Mouse (Mus musculus) embryonic facial prominence, embryonic 14.5 days (tissue): ENCODE results near the gene Hoxb9. TPM values are rescaled to one million over a fixed set of nuclear protein-coding genes. Genes with fewer than 3 reads are reported as not detected.

Source experiments
- ATAC-seq: fragments of 200-750 bp; cut with Nextera tagmentation; 2 replicates; pipeline ENCODE4 v1.8.0; 2017; ENCODE audit warnings: low read depth, moderate number of reproducible peaks, moderate TSS enrichment
- DNase-seq: peaks from one replicate; pipeline ENCODE4 v3.0.0-alpha.2; 2015; ENCODE audit warnings: low spot score
- H3K27ac ChIP-seq: fragments of 300-500 bp; sonication (generic); replicated peaks from 2 replicates; pipeline ENCODE4 v1.5.1; 2014; ENCODE audit warnings: low read depth, mild to moderate bottlenecking, low read length, moderate library complexity
- H3K27me3 ChIP-seq: fragments of 300-500 bp; sonication (generic); replicated peaks from 2 replicates; pipeline ENCODE4 v1.6.1; 2014; ENCODE audit warnings: low read length; ENCODE audit not compliant: control insufficient read depth, insufficient read depth
- H3K36me3 ChIP-seq: fragments of 300-500 bp; sonication (generic); 2 replicates; pipeline ENCODE4 v1.6.1; 2014; ENCODE audit warnings: low read length, mixed read lengths; ENCODE audit not compliant: control insufficient read depth, insufficient read depth
- H3K4me1 ChIP-seq: fragments of 300-500 bp; sonication (generic); 2 replicates; pipeline ENCODE4 v1.6.1; 2014; ENCODE audit warnings: antibody characterized with exemption, low read length; ENCODE audit not compliant: control insufficient read depth, insufficient read depth
- H3K4me2 ChIP-seq: fragments of 300-500 bp; sonication (generic); 2 replicates; pipeline ENCODE4 v1.6.1; 2014; ENCODE audit warnings: low read depth, mild to moderate bottlenecking, low read length, moderate library complexity, mixed read lengths
- H3K4me3 ChIP-seq: fragments of 300-500 bp; sonication (generic); 2 replicates; pipeline ENCODE4 v1.5.1; 2014; ENCODE audit warnings: low read depth, mild to moderate bottlenecking, low read length
- H3K9ac ChIP-seq: fragments of 300-500 bp; sonication (generic); 2 replicates; pipeline ENCODE4 v1.6.1; 2014; ENCODE audit warnings: low read depth, mild to moderate bottlenecking, low read length, moderate library complexity, mixed read lengths
- H3K9me3 ChIP-seq: fragments of 300-500 bp; sonication (generic); 2 replicates; pipeline ENCODE4 v1.6.1; 2016; ENCODE audit warnings: low read length; ENCODE audit not compliant: control insufficient read depth
- WGBS: fragments of 180-500 bp; shearing (Covaris S2); extraction: QIAGEN DNeasy Blood & Tissue Kit; methylation state at CpG from one replicate; pipeline ENCODE4 v1.1.7; 2014; 5-methylcytosine and 5-hydroxymethylcytosine counted together
- polyA plus RNA-seq: library from polyadenylated mRNA; unstranded; fragments of >200 nt; fragmentation: Nextera tagmentation; extraction: Ambion mirVana; gene quantifications from 2 replicates; pipeline ENCODE4 v1.2.1, GENCODE M21; 2014

The Hoxb9 gene
- polyA plus RNA-seq, 1 experiment from 2014 or later = 0.10 TPM

DNA sequence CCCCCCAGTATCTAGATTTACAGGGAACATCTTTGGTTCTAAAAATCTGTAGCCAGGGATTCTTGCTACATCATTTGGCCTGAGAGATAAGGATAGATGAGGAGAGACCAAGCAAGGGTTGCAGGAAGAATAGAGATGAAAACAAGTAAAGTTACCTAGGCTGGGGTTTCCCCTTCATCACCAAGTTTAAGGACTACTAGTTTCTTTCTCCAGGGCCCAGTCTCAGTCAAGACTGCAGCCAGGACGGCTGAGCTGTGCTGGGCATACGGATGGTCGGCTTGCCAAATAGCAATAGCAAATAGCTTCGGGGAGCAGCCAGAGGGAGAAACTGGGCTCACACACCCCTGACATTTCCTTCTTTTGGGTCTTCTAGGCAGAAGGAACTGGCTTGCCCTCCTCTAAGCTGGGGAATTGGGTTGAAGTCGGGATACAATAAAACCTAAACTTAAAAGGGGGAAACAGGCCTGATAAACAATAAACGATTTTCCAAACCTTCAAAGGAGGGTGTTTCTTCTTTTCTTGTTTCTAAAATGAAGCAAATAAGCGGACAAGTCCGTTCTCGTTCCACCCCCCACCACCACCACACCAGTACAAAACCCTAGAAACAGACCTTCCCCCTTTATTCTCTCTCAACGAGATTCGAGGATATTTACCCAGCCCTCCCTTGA lies 26.8 kb downstream of the Hoxb9 start:
- H3K4me1 ChIP-seq = no peaks in the 10 kb centered on the region
- H3K36me3 ChIP-seq = no peaks in the 10 kb centered on the region
- no peak overlapping the region for H3K27ac ChIP-seq
- DNase-seq (no peak), ATAC-seq (no peak)
- no peak overlapping the region for H3K9ac ChIP-seq
- H3K9me3 ChIP-seq = no peaks in the 10 kb centered on the region
- no peak overlapping the region for H3K4me2 ChIP-seq
- WGBS = 4% methylated on average over 11 of the region's 11 CpGs
- no peak overlapping the region for H3K4me3 ChIP-seq
- H3K27me3 ChIP-seq = peaks cover 100% of the 10 kb centered on the region

GRCm38 (mm10) chr11:96298895-96299667 lies 27.8 kb downstream of the Hoxb9 start:
- no peak for ATAC-seq
- no peak overlapping the region for H3K27ac ChIP-seq
- 1% methylated on average over 32 of the region's 66 CpGs for WGBS

DNA sequence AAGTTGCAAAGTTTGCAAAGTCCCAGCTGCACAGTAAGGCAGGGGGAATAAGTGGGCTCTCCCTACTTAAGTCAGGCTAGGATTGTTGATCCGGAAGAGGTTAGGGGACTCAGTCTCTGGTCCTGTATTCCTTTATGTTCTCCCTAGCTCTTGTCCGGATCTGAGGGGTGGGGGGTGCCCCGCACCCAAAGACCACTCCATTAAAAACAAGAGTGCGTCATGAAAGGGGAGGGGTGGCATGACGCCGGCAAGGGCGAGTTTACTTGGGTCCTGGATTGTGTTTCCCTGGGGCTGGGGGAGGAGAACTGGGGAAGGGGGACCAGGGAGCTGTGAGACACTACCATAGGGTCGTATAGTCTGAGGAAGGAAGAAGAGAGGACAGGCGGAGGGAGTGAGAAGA lies 28.5 kb downstream of the Hoxb9 start:
- Histone ChIP-seq H3K36me3 (no peaks in the 10 kb centered on the region), H3K4me2 (no peak overlapping the region), H3K4me1 (no peaks in the 10 kb centered on the region), H3K9ac (no peak overlapping the region), H3K27ac (no peak overlapping the region), H3K9me3 (no peaks in the 10 kb centered on the region), H3K4me3 (peak overlapping the region; percentile 14; the same call in 1 of the 2 replicates), H3K27me3 (peaks cover 100% of the 10 kb centered on the region)
- ATAC-seq = no peak
- no peak for DNase-seq
- 1% methylated on average over 9 of the region's 9 CpGs for WGBS

More at GRCm38 (mm10) chr11:96298895-96299667, 27.8 kb downstream of the Hoxb9 start:
- peak overlapping the region; percentile 15; the same call in 1 of the 2 replicates for H3K9ac ChIP-seq
- DNase-seq = no peak
- H3K27me3 ChIP-seq = peaks cover 100% of the 10 kb centered on the region
- no peaks in the 10 kb centered on the region for H3K9me3 ChIP-seq
- no peaks in the 10 kb centered on the region for H3K4me1 ChIP-seq
- H3K36me3 ChIP-seq = no peaks in the 10 kb centered on the region
- peak overlapping the region; percentile 37 for H3K4me2 ChIP-seq
- H3K4me3 ChIP-seq = peak overlapping the region; percentile 14; the same call in 1 of the 2 replicates

GRCm38 (mm10) chr11:96300354-96301063 lies 29.3 kb downstream of the Hoxb9 start:
- peak overlapping the region; percentile 3; the same call in 1 of the 2 replicates for H3K4me2 ChIP-seq
- H3K4me1 ChIP-seq = no peaks in the 10 kb centered on the region
- H3K27ac ChIP-seq = no peak overlapping the region
- WGBS = 1% methylated on average over 22 of the region's 35 CpGs
- no peaks in the 10 kb centered on the region for H3K36me3 ChIP-seq
- no peaks in the 10 kb centered on the region for H3K9me3 ChIP-seq
- H3K4me3 ChIP-seq = peak overlapping the region; percentile 1; the same call in 1 of the 2 replicates
- DNase-seq (no peak), ATAC-seq (no peak)
- peaks cover 100% of the 10 kb centered on the region for H3K27me3 ChIP-seq
- no peak overlapping the region; the same call in 1 of the 2 replicates for H3K9ac ChIP-seq

GRCm38 (mm10) chr11:96301064-96301431 lies 29.8 kb downstream of the Hoxb9 start:
- H3K27ac ChIP-seq = no peak overlapping the region
- H3K4me3 ChIP-seq = no peak overlapping the region
- no peak for ATAC-seq
- peaks cover 100% of the 10 kb centered on the region for H3K27me3 ChIP-seq
- no peaks in the 10 kb centered on the region for H3K4me1 ChIP-seq
- no peak overlapping the region; the same call in 1 of the 2 replicates for H3K9ac ChIP-seq
- H3K36me3 ChIP-seq = no peaks in the 10 kb centered on the region
- H3K4me2 ChIP-seq = peak overlapping the region; percentile 3; the same call in 1 of the 2 replicates
- no peak for DNase-seq
- 6% methylated on average over 7 of the region's 10 CpGs for WGBS
- no peaks in the 10 kb centered on the region for H3K9me3 ChIP-seq

GRCm38 (mm10) chr11:96301837-96302236 lies 30.6 kb downstream of the Hoxb9 start:
- no peaks in the 10 kb centered on the region for H3K36me3 ChIP-seq
- no peak overlapping the region for H3K9ac ChIP-seq
- H3K4me2 ChIP-seq = no peak overlapping the region
- WGBS = 2% methylated on average over 15 of the region's 15 CpGs
- no peak overlapping the region for H3K27ac ChIP-seq
- ATAC-seq (no peak), DNase-seq (no peak)
- no peaks in the 10 kb centered on the region for H3K4me1 ChIP-seq
- H3K4me3 ChIP-seq = no peak overlapping the region
- H3K27me3 ChIP-seq = peaks cover 100% of the 10 kb centered on the region
- no peaks in the 10 kb centered on the region for H3K9me3 ChIP-seq

DNA sequence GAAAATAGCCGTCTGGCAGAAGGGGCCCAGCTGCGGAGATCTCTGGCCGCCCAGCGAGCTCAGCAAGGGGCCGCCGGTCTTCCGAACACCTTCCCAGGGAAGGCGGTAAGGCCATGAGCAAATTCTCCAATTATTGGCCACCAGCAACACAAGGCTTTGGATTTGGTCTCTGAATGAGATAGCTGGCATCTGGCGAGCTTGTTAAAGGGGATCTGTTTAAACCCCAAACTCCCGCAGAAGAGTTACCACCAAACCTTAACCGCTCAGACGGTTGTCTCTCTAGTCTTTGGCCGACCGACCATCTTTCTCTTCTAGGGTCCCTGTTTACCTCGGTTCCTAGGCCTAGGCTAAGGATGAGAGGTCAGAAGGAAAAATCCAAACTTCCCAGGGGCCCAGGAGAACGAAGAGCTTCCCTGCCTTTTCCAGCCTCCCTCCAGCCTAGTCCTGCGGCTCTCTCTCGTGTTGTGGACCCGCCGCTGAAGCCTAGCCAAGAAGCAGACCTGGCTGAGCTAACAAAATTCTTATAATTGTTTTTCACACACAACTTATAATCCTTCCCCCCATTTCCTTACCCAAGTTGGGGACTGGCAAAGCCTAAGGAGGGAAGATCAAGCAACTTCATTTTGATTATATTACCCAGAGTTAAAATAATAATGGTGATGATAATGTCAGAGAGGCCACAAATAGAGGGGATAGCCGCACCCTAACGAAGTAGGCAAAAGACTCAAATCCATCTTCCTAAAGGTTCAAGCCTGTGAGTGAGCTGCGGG lies 31.3 kb downstream of the Hoxb9 start:
- Histone ChIP-seq H3K36me3 (no peaks in the 10 kb centered on the region), H3K9ac (no peak overlapping the region), H3K27ac (no peak overlapping the region), H3K27me3 (peaks cover 100% of the 10 kb centered on the region), H3K4me3 (no peak overlapping the region; the same call in 1 of the 2 replicates), H3K4me1 (no peaks in the 10 kb centered on the region), H3K9me3 (no peaks in the 10 kb centered on the region), H3K4me2 (no peak overlapping the region)
- no peak for ATAC-seq
- 6% methylated on average over 23 of the region's 23 CpGs for WGBS
- DNase-seq = no peak
